Mouse (Mus musculus) cerebellum, adult 2 months (tissue): ENCODE data around the gene Mndal.
"Not testable (repeated sequence)": the region's sequence is repeated elsewhere in the genome, so short reads cannot be mapped to it uniquely, and the experiment has no call there.

Experiments used
- CTCF ChIP-seq: fragments of 200-500 bp; IDR thresholded peaks from 2 replicates; pipeline ENCODE4 v1.5.1; 2011; ENCODE audit warnings: low read depth, mild to moderate bottlenecking, control low read depth, low read length, moderate library complexity, borderline replicate concordance; ENCODE audit not compliant: insufficient read depth
- POLR2A ChIP-seq: fragments of 200-500 bp; IDR thresholded peaks from 2 replicates; pipeline ENCODE4 v1.6.1; 2011; ENCODE audit warnings: low read length, control low read depth, borderline replicate concordance; ENCODE audit not compliant: insufficient read depth

- TF ChIP-seq CTCF, POLR2A: not testable (repeated sequence)
These were observed 29.6 kb downstream of the Mndal start, which contains the start of gene Ifi211 for GRCm38 (mm10) chr1:173912548-173913255.
